Mouse (Mus musculus): ENCODE results near the gene Map3k5.

DNA sequence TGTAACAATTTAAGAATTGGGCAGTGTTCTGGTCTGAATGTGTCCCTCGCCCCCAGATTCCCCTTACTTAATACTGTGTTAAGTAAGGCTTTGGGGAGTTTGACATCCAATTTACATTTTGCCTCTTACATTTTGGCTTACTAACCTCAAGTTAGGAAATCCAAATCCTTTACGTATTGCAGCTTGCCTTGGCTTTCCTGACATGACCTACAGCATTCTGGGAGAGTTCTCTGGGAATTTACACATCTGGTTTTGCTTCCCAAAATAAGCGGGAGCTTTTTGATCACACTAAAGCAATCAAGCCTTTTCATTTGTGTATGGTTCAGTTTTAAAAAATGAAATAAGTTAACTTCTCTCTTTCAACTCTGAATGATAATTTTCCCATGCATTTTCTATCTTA lies 1.3 kb upstream of the Map3k5 start:
- TF ChIP-seq CTCF (IDR thresholded peaks at IDR 0.05) = no peak
- no peak for TF ChIP-seq EP300 (IDR thresholded peaks at IDR 0.05)
